Mouse (Mus musculus) erythroblast, embryonic 14.5 days (primary cell): ENCODE data around the gene Chd3.

Source experiments
- GATA1 ChIP-seq: IDR thresholded peaks from 2 replicates; pipeline ENCODE4 v1.6.1; 2012; ENCODE audit warnings: low read length, inconsistent platforms, mixed read lengths
- TAL1 ChIP-seq: IDR thresholded peaks from 3 replicates; pipeline ENCODE4 v1.6.1; 2012; ENCODE audit warnings: low read length, inconsistent platforms, mixed read lengths

DNA sequence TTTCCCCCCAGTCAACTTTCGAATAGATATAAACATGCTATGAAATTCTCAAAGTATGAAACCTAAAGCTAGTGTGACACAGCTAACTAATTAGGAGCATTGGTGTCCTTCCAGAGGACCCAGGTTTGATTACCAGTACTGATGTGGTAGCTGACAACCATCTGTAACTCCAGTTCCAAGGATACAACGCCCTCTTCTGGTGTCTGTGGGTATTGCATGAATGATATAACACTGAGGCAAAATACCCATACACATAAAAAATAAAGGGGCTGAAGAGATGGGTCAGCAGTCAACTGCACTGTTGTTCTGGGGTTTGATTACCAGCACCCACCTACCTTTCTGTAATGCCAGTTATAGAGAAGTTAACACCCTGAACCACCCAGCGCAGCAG, 3.6 kb upstream of the Chd3 start:
- no peak for TF ChIP-seq GATA1
- TF ChIP-seq TAL1: no peak
